Mouse (Mus musculus): ENCODE data around the gene Hs6st3. TPM values are rescaled to one million over a fixed set of nuclear protein-coding genes. Genes with fewer than 3 reads are reported as not detected.

Gene Hs6st3
- polyA plus RNA-seq, 1 experiment from 2014 or later, result 0.11 TPM

- Histone ChIP-seq H3K36me3 (ENCODE audit: control insufficient read depth, insufficient read depth, low read length) (no peaks in the 10 kb centered on the region), H3K4me2 (replicated peaks; ENCODE audit: low read depth) (no peak overlapping the region), H3K27me3 (ENCODE audit: control insufficient read depth, insufficient read depth, low read length) (no peaks in the 10 kb centered on the region), H3K4me3 (ENCODE audit: low read depth, low read length) (no peak overlapping the region), H3K9ac (ENCODE audit: low read length) (no peak overlapping the region), H3K4me1 (replicated peaks; ENCODE audit: control insufficient read depth, insufficient read depth) (no peaks in the 10 kb centered on the region), H3K27ac (replicated peaks) (no peak overlapping the region), H3K9me3 (ENCODE audit: control insufficient read depth, low read length) (no peaks in the 10 kb centered on the region)
- TF ChIP-seq CTCF (IDR thresholded peaks at IDR 0.05; ENCODE audit: low read depth), result peak; percentile 57
- no peak for TF ChIP-seq EP300 (optimal IDR thresholded peaks at IDR 0.05)
- ATAC-seq (ENCODE audit: low FRiP score, low TSS enrichment), result no peak
- DNase-seq (ENCODE audit: low spot score), result no peak
- WGBS, result 79% methylated on average over 3 of the region's 3 CpGs
Observed at GRCm38 (mm10) chr14:119109776-119110218, 28.3 kb upstream of the Hs6st3 start.

- Histone ChIP-seq H3K36me3 (ENCODE audit: control insufficient read depth, insufficient read depth, low read length) (no peaks in the 10 kb centered on the region), H3K4me2 (replicated peaks; ENCODE audit: low read depth) (no peak overlapping the region), H3K9me3 (ENCODE audit: control insufficient read depth, low read length) (no peaks in the 10 kb centered on the region), H3K9ac (ENCODE audit: low read length) (no peak overlapping the region), H3K27me3 (ENCODE audit: control insufficient read depth, insufficient read depth, low read length) (no peaks in the 10 kb centered on the region), H3K27ac (replicated peaks) (no peak overlapping the region), H3K4me1 (replicated peaks; ENCODE audit: control insufficient read depth, insufficient read depth) (no peaks in the 10 kb centered on the region), H3K4me3 (ENCODE audit: low read depth, low read length) (no peak overlapping the region)
- DNase-seq (ENCODE audit: low spot score) (no peak), ATAC-seq (ENCODE audit: low FRiP score, low TSS enrichment) (no peak)
- TF ChIP-seq CTCF (IDR thresholded peaks at IDR 0.05; ENCODE audit: low read depth) (no peak; the same call in 1 of the 2 replicates), EP300 (optimal IDR thresholded peaks at IDR 0.05) (no peak)
- 57% methylated on average over 6 of the region's 6 CpGs for WGBS
Observed at GRCm38 (mm10) chr14:119112558-119112957, 25.6 kb upstream of the Hs6st3 start.

- DNase-seq (ENCODE audit: low spot score), result no peak
- Histone ChIP-seq H3K4me3 (ENCODE audit: low read depth, low read length) (peak overlapping the region; percentile 29), H3K36me3 (ENCODE audit: control insufficient read depth, insufficient read depth, low read length) (no peaks in the 10 kb centered on the region), H3K4me1 (replicated peaks; ENCODE audit: control insufficient read depth, insufficient read depth) (no peaks in the 10 kb centered on the region), H3K9ac (ENCODE audit: low read length) (no peak overlapping the region), H3K9me3 (ENCODE audit: control insufficient read depth, low read length) (no peaks in the 10 kb centered on the region), H3K4me2 (replicated peaks; ENCODE audit: low read depth) (peak overlapping the region; percentile 45), H3K27ac (replicated peaks) (no peak overlapping the region), H3K27me3 (ENCODE audit: control insufficient read depth, insufficient read depth, low read length) (no peaks in the 10 kb centered on the region)
- TF ChIP-seq EP300 (optimal IDR thresholded peaks at IDR 0.05), result no peak
- TF ChIP-seq CTCF (IDR thresholded peaks at IDR 0.05; ENCODE audit: low read depth), result no peak
- no peak for ATAC-seq (ENCODE audit: low FRiP score, low TSS enrichment)
- WGBS, result 4% methylated on average over 12 of the region's 12 CpGs
Observed at GRCm38 (mm10) chr14:119123582-119123981, 14.6 kb upstream of the Hs6st3 start.

GRCm38 (mm10) chr14:119124061-119124460, 14.1 kb upstream of the Hs6st3 start:
- Histone ChIP-seq H3K27me3 (ENCODE audit: control insufficient read depth, insufficient read depth, low read length) (no peaks in the 10 kb centered on the region), H3K9ac (ENCODE audit: low read length) (no peak overlapping the region), H3K27ac (replicated peaks) (no peak overlapping the region), H3K4me3 (ENCODE audit: low read depth, low read length) (peak overlapping the region; percentile 29), H3K9me3 (ENCODE audit: control insufficient read depth, low read length) (no peaks in the 10 kb centered on the region), H3K4me1 (replicated peaks; ENCODE audit: control insufficient read depth, insufficient read depth) (no peaks in the 10 kb centered on the region), H3K36me3 (ENCODE audit: control insufficient read depth, insufficient read depth, low read length) (no peaks in the 10 kb centered on the region), H3K4me2 (replicated peaks; ENCODE audit: low read depth) (peak overlapping the region; percentile 45)
- ATAC-seq (ENCODE audit: low FRiP score, low TSS enrichment) (peak; percentile 56; the same call in 1 of the 2 replicates), DNase-seq (ENCODE audit: low spot score) (peak; percentile 27)
- TF ChIP-seq EP300 (optimal IDR thresholded peaks at IDR 0.05) (no peak), CTCF (IDR thresholded peaks at IDR 0.05; ENCODE audit: low read depth) (peak; percentile 75)
- 26% methylated on average over 3 of the region's 3 CpGs for WGBS

GRCm38 (mm10) chr14:119125840-119126239, 12.3 kb upstream of the Hs6st3 start:
- DNase-seq (ENCODE audit: low spot score), result no peak
- Histone ChIP-seq H3K36me3 (ENCODE audit: control insufficient read depth, insufficient read depth, low read length) (no peaks in the 10 kb centered on the region), H3K27me3 (ENCODE audit: control insufficient read depth, insufficient read depth, low read length) (no peaks in the 10 kb centered on the region), H3K4me2 (replicated peaks; ENCODE audit: low read depth) (no peak overlapping the region), H3K9me3 (ENCODE audit: control insufficient read depth, low read length) (no peaks in the 10 kb centered on the region), H3K4me3 (ENCODE audit: low read depth, low read length) (no peak overlapping the region), H3K4me1 (replicated peaks; ENCODE audit: control insufficient read depth, insufficient read depth) (no peaks in the 10 kb centered on the region), H3K9ac (ENCODE audit: low read length) (no peak overlapping the region), H3K27ac (replicated peaks) (no peak overlapping the region)
- no peak for TF ChIP-seq EP300 (optimal IDR thresholded peaks at IDR 0.05)
- no peak for TF ChIP-seq CTCF (IDR thresholded peaks at IDR 0.05; ENCODE audit: low read depth)
- ATAC-seq (ENCODE audit: low FRiP score, low TSS enrichment), result no peak
- WGBS, result 80% methylated on average over 4 of the region's 4 CpGs

- Histone ChIP-seq H3K27me3 (ENCODE audit: control insufficient read depth, insufficient read depth, low read length) (no peaks in the 10 kb centered on the region), H3K4me3 (ENCODE audit: low read depth, low read length) (no peak overlapping the region), H3K9me3 (ENCODE audit: control insufficient read depth, low read length) (no peaks in the 10 kb centered on the region), H3K9ac (ENCODE audit: low read length) (no peak overlapping the region), H3K4me2 (replicated peaks; ENCODE audit: low read depth) (no peak overlapping the region), H3K27ac (replicated peaks) (no peak overlapping the region), H3K36me3 (ENCODE audit: control insufficient read depth, insufficient read depth, low read length) (no peaks in the 10 kb centered on the region), H3K4me1 (replicated peaks; ENCODE audit: control insufficient read depth, insufficient read depth) (no peaks in the 10 kb centered on the region)
- ATAC-seq (ENCODE audit: low FRiP score, low TSS enrichment) (peak; percentile 47; the same call in 1 of the 2 replicates), DNase-seq (ENCODE audit: low spot score) (no peak)
- WGBS, result 97% methylated on average over 2 of the region's 2 CpGs
- TF ChIP-seq EP300 (optimal IDR thresholded peaks at IDR 0.05) (no peak), CTCF (IDR thresholded peaks at IDR 0.05; ENCODE audit: low read depth) (no peak)
Observed at GRCm38 (mm10) chr14:119127330-119127729, 10.8 kb upstream of the Hs6st3 start.
